Mouse (Mus musculus): Measurements from ENCODE around the gene Gm8660.
"Not testable (repeated sequence)": the region's sequence is repeated elsewhere in the genome, so short reads cannot be mapped to it uniquely, and the experiment has no call there.

Gm8660 gene

DNA sequence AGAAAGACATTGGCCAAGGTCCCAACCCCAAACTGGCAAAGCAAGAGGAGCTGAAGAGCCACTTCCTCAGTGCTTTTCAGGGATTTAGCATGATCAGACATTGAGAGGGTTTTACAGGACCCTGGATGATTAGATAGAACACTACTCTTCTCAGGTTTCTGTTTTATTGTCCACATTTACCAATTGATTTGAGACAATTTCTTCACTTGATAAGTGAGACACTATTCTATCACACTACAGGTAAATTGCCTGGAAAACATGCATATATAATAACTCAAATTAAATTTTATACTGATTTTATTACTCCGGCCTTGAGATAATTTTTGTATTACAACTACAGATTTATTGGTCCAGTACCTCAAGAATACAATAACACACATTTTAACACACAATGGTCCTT lies at the start of gene Gm8660:
Gene Gm8660 (minus strand): TSS at position 101 of the 400 bp plus-strand sequence.
- not testable (repeated sequence) for DNase-seq

DNA sequence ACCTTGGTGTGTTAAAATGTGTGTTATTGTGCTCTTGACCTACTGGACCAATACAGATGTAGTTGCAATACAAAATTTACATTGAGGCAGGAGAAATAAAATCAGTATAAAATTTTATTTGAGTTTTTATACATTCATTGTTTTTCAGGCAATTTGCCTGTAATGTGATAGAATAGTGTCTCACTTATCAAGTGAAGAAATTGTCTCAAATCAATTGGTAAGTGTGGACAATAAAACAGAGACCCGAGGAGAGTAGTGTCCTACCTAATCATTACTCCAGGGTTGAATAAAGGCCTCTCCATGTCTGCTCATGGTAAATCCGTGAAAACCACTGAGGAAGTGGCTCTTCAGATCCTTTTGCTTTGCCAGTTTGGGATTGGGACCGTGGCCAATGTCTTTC lies 42.4 kb upstream of the Gm8660 start, which contains the start of gene Vmn1r148:
Gene Vmn1r148 (plus strand): TSS at position 301 of the 400 bp plus-strand sequence.
- DNase-seq: not testable (repeated sequence)

DNA sequence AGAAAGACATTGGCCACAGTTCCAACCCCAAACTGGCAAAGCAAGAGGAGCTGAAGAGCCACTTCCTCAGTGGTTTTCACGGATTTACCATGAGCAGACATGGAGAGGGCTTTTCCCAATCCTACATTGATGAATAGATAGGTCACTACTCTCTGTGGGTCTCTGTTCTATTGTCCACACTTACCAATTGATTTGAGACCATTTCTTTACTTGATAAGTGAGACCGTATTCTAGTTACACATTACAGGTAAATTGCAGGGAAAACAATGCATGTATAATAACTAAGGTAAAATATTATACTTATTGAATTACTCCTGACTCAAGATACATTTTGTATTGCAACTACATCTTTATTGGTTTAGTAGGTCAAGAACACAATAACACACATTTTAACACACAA lies 41.2 kb downstream of the Gm8660 start, which contains the start of gene Gm4187:
Gene Gm4187 (minus strand): TSS at position 101 of the 400 bp plus-strand sequence.
- DNase-seq: not testable (repeated sequence)
